Mouse (Mus musculus) erythroblast, embryonic 14.5 days (primary cell): ENCODE data around the gene Pcsk5.

Source experiments
- GATA1 ChIP-seq: IDR thresholded peaks from 2 replicates; pipeline ENCODE4 v1.6.1; 2012; ENCODE audit warnings: low read length, inconsistent platforms, mixed read lengths
- TAL1 ChIP-seq: IDR thresholded peaks from 3 replicates; pipeline ENCODE4 v1.6.1; 2012; ENCODE audit warnings: low read length, inconsistent platforms, mixed read lengths

DNA sequence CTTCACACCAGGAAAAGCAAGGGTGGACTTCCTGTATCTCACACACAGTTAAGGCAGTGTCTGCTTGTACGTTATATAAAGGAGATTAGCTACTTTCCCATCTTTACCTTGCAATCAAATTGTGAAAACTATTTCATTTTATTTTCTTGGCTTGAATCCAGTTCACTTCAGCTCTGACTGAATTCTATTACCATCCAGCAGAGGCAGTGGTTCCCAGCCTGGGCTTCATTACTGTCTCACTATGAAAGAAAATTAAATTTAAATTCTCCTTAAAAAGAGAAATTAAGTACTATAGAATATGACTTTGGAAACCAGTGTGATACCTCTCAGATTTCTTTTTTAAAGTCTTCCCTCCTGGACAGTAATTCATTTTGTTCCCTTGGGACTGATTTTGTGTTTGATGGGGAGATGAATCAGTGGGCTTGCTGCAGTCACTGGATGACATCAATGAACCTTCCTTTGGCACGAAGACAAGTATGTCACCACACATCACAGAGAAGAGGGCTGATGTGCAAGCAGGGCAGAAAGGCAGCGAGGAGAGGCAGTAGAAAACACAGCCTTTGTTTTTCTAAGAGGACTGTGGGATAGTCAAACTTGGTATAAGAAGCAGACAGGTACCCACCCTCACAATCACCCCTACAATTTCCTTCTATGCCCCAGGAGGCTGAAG, 194.2 kb downstream of the Pcsk5 start:
- no peak for TF ChIP-seq TAL1
- TF ChIP-seq GATA1 = no peak
